Mouse (Mus musculus): ENCODE measurements around the gene Lefty2. TPM values are rescaled to one million over a fixed set of nuclear protein-coding genes. Genes with fewer than 3 reads are reported as not detected.

Lefty2 gene
- total and polyA plus RNA-seq, 3 experiments, result not detected

DNA sequence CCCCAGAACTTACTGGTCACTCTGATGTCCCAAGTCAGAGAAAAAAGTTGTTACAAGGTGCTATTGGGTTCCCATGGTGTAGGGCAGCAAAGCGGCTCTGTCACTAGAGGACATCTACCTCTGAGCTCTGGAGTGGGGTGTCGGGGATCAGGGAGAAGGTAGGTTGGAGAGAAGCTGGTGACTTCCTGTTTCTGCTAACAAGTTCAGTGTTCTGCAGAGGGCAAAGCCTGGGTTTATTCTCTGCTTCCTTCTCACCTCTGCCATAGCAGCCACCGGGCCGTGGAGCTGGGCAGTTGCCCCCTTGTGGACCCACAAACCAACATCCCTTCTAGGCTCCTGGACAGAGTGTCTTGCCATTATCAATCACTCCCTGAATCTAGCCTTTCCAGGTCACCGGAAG lies 19.9 kb downstream of the Lefty2 start:
- H3K27me3 ChIP-seq (ENCODE audit: control insufficient read depth in 1 of 2, insufficient read depth in 2 of 2, low read length in 2 of 2), result no peaks in the 10 kb centered on the region
- peak overlapping the region in 1 of 2 experiments; percentile 34; a peak in 1 of 4 replicates for H3K4me3 ChIP-seq (ENCODE audit: control insufficient read depth in 1 of 2, insufficient read depth in 1 of 2, low read depth in 2 of 2, low read length in 2 of 2)
- H3K27ac ChIP-seq (ENCODE audit: control insufficient read depth, low read depth, low read length), result peak overlapping the region; percentile 80
- no peaks in the 10 kb centered on the region for H3K9me3 ChIP-seq (replicated peaks; ENCODE audit: insufficient read depth, low read length)
- H3K36me3 ChIP-seq (ENCODE audit: control insufficient read depth in 1 of 2, insufficient read depth in 2 of 2, low read length in 2 of 2), result peaks cover 0 to 7% of the 10 kb centered on the region in 2 experiments; a peak in 2 of 4 replicates
- H3K9ac ChIP-seq (ENCODE audit: control insufficient read depth, low read depth, low read length, poor library complexity, severe bottlenecking), result peak overlapping the region; percentile 59
- H3K4me1 ChIP-seq (ENCODE audit: control insufficient read depth in 1 of 2, insufficient read depth in 2 of 2, low read length in 2 of 2), result peaks cover 5 to 21% of the 10 kb centered on the region in 2 experiments
- no peaks in the 10 kb centered on the region for H3K79me2 ChIP-seq (ENCODE audit: control insufficient read depth, insufficient read depth, low read length, poor library complexity)
- peak; percentile 60 for DNase-seq (ENCODE audit: low read depth, low spot score)
- TF ChIP-seq USF2 (IDR thresholded peaks at IDR 0.05; ENCODE audit: borderline replicate concordance in 1 of 2, insufficient read depth in 1 of 2, low read depth in 1 of 2, low read length in 2 of 2) (no peak), TAL1 (IDR thresholded peaks at IDR 0.05; ENCODE audit: low read length) (no peak)

DNA sequence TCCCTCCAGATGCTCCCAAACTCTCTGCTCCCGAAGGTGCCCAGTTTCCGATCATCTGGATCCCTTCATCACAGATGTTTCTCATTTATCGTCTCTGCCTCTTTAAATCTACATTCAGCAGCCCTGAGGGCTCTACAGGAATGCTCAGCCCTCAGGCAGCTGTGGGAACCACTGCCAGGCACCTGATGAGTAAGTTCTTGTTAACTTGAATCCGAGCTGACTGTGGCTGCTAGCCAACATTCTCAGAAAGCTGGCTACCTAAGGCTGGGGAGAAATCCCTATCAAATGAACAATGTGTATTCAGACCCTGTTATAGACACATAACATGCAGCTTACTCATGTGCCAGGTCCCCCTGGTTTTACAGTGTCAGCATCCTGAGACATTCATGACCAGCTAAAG lies 20.9 kb downstream of the Lefty2 start:
- Histone ChIP-seq H3K27ac (ENCODE audit: control insufficient read depth, low read depth, low read length) (no peak overlapping the region), H3K4me3 (ENCODE audit: control insufficient read depth in 1 of 2, insufficient read depth in 1 of 2, low read depth in 2 of 2, low read length in 2 of 2) (no peak overlapping the region), H3K4me1 (ENCODE audit: control insufficient read depth in 1 of 2, insufficient read depth in 2 of 2, low read length in 2 of 2) (peaks cover 5 to 21% of the 10 kb centered on the region in 2 experiments), H3K9ac (ENCODE audit: control insufficient read depth, low read depth, low read length, poor library complexity, severe bottlenecking) (no peak overlapping the region), H3K36me3 (ENCODE audit: control insufficient read depth in 1 of 2, insufficient read depth in 2 of 2, low read length in 2 of 2) (peaks cover 0 to 7% of the 10 kb centered on the region in 2 experiments; a peak in 2 of 4 replicates), H3K79me2 (ENCODE audit: control insufficient read depth, insufficient read depth, low read length, poor library complexity) (no peaks in the 10 kb centered on the region), H3K9me3 (replicated peaks; ENCODE audit: insufficient read depth, low read length) (no peaks in the 10 kb centered on the region), H3K27me3 (ENCODE audit: control insufficient read depth in 1 of 2, insufficient read depth in 2 of 2, low read length in 2 of 2) (no peaks in the 10 kb centered on the region)
- TF ChIP-seq GABPA (IDR thresholded peaks at IDR 0.05; ENCODE audit: low read depth, low read length) (no peak), MAZ (IDR thresholded peaks at IDR 0.05; ENCODE audit: low read depth, low read length) (no peak), ZNF384 (IDR thresholded peaks at IDR 0.05; ENCODE audit: low read depth, low read length) (no peak), POLR2A (IDR thresholded peaks at IDR 0.05; ENCODE audit: control insufficient read depth in 1 of 2, insufficient read depth in 1 of 2, low read depth in 1 of 2, low read length in 2 of 2, poor library complexity in 1 of 2) (no peak)
- peak; percentile 28 for DNase-seq (ENCODE audit: low read depth, low spot score)

GRCm38 (mm10) chr1:180916425-180916824 lies 23.5 kb downstream of the Lefty2 start:
- H3K27ac ChIP-seq (ENCODE audit: control insufficient read depth, low read depth, low read length), result no peak overlapping the region
- H3K9me3 ChIP-seq (replicated peaks; ENCODE audit: insufficient read depth, low read length), result no peaks in the 10 kb centered on the region
- peaks cover 5 to 15% of the 10 kb centered on the region in 2 experiments for H3K4me1 ChIP-seq (ENCODE audit: control insufficient read depth in 1 of 2, insufficient read depth in 2 of 2, low read length in 2 of 2)
- H3K4me3 ChIP-seq (ENCODE audit: control insufficient read depth in 1 of 2, insufficient read depth in 1 of 2, low read depth in 2 of 2, low read length in 2 of 2), result no peak overlapping the region
- peaks cover 0 to 7% of the 10 kb centered on the region in 2 experiments; a peak in 2 of 4 replicates for H3K36me3 ChIP-seq (ENCODE audit: control insufficient read depth in 1 of 2, insufficient read depth in 2 of 2, low read length in 2 of 2)
- no peaks in the 10 kb centered on the region for H3K79me2 ChIP-seq (ENCODE audit: control insufficient read depth, insufficient read depth, low read length, poor library complexity)
- no peak for TF ChIP-seq ETS1 (IDR thresholded peaks at IDR 0.05; ENCODE audit: low read depth, low read length)
- TF ChIP-seq MYC (IDR thresholded peaks at IDR 0.05; ENCODE audit: low read depth, low read length), result no peak
- TF ChIP-seq SMC3 (IDR thresholded peaks at IDR 0.05; ENCODE audit: low read depth, low read length), result no peak
- no peak for TF ChIP-seq RAD21 (IDR thresholded peaks at IDR 0.05; ENCODE audit: low read depth, low read length)
- TF ChIP-seq USF1 (IDR thresholded peaks at IDR 0.05; ENCODE audit: low read depth, low read length), result no peak
- DNase-seq (ENCODE audit: low read depth, low spot score), result no peak
- no peak overlapping the region for H3K9ac ChIP-seq (ENCODE audit: control insufficient read depth, low read depth, low read length, poor library complexity, severe bottlenecking)
- no peaks in the 10 kb centered on the region for H3K27me3 ChIP-seq (ENCODE audit: control insufficient read depth in 1 of 2, insufficient read depth in 2 of 2, low read length in 2 of 2)

All from MEL (cell line).